8 mouse cellular contexts compared by ENCODE assay signal in the genomic region with DNA sequence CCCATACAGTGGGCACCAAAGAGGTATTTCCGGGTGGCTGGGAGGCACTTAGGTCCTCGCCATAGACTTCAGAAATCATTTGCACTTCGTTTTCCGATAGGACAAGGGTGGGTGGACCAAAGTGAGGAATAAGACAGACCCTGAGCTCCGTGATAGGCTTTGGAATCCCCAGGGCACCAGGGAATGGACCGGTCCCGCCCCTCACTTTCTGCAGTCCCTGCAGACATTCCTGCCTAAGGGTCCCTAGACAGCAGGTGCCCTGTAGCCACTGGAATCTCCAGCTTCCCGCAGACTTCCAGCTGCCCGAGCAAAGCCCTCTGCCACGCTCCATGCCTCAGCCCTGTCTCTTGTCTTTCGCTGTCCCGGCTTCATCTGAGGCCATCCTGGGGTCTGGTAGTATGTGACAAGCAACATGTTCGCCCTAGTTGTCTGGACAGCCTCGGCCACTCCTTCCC.
DNase-seq lines count a peak whose midpoint lies in the region; ATAC-seq and TF ChIP-seq lines count a peak whose summit lies in the region.

No protein-coding gene starts in this region.

- WGBS in lung, postnatal 0 days = 11% methylated on average over 14 of the region's 14 CpGs
- 8% methylated on average over 14 of the region's 14 CpGs for WGBS in forebrain, embryonic 11.5 days
- WGBS in limb, embryonic 13.5 days = 14% methylated on average over 14 of the region's 14 CpGs
- 3% methylated on average over 14 of the region's 14 CpGs for WGBS in small intestine, adult 2 months

- TF ChIP-seq POLR2A in small intestine, adult 2 months (IDR thresholded peaks at IDR 0.05; ENCODE audit: low read depth, low read length) = no peak

- no peaks in the 10 kb centered on the region for H3K27me3 ChIP-seq in lung, postnatal 0 days (replicated peaks; ENCODE audit: insufficient read depth, low read length)
- H3K27me3 ChIP-seq in forebrain, embryonic 11.5 days (ENCODE audit: control insufficient read depth, insufficient read depth, low read length) = no peaks in the 10 kb centered on the region
- H3K27me3 ChIP-seq in limb, embryonic 13.5 days = no peaks in the 10 kb centered on the region
- H3K27me3 ChIP-seq in small intestine, adult 2 months (ENCODE audit: control insufficient read depth, insufficient read depth, low read length) = no peaks in the 10 kb centered on the region

- H3K4me1 ChIP-seq in lung, postnatal 0 days (ENCODE audit: insufficient read depth, low read depth, low read length) = peaks cover 4% of the 10 kb centered on the region; the same call in 1 of the 2 replicates
- H3K4me1 ChIP-seq in forebrain, embryonic 11.5 days (replicated peaks; ENCODE audit: control insufficient read depth, insufficient read depth, low read length) = no peaks in the 10 kb centered on the region; the same call in 1 of the 2 replicates
- peaks cover 10% of the 10 kb centered on the region; the same call in 1 of the 2 replicates for H3K4me1 ChIP-seq in limb, embryonic 13.5 days
- peaks cover 10% of the 10 kb centered on the region; the same call in 1 of the 2 replicates for H3K4me1 ChIP-seq in small intestine, adult 2 months (ENCODE audit: control insufficient read depth, insufficient read depth, insufficient read length, low read length)

- DNase-seq in lung, postnatal 0 days (ENCODE audit: low spot score) = peak; percentile 14
- no peak for DNase-seq in lung, adult 18-20 months
- DNase-seq in forebrain, embryonic 11.5 days (ENCODE audit: low spot score) = peak; percentile 75
- DNase-seq in gastrocnemius, adult 8-10 months (ENCODE audit: low spot score in 2 of 2) = no peak
- DNase-seq in spleen, postnatal 4 days (ENCODE audit: low spot score in 2 of 2) = no peak
- DNase-seq in adrenal gland, postnatal 14 days = no peak

- H3K9ac ChIP-seq in lung, postnatal 0 days (replicated peaks; ENCODE audit: low read depth) = no peak overlapping the region
- no peak overlapping the region for H3K9ac ChIP-seq in forebrain, embryonic 11.5 days (ENCODE audit: low read length)
- 0 out of 2 replicates have a peak overlapping the region, but pooled peaks have one; percentile 8 for H3K9ac ChIP-seq in limb, embryonic 13.5 days

- no peak overlapping the region for H3K27ac ChIP-seq in lung, postnatal 0 days (ENCODE audit: low read length)
- no peak overlapping the region for H3K27ac ChIP-seq in forebrain, embryonic 11.5 days (ENCODE audit: low read depth, low read length)
- no peak overlapping the region for H3K27ac ChIP-seq in limb, embryonic 13.5 days
- no peak overlapping the region for H3K27ac ChIP-seq in small intestine, adult 2 months (ENCODE audit: insufficient read depth, low read depth, low read length)

- ATAC-seq in lung, postnatal 0 days = no peak
- peak; percentile 64 for ATAC-seq in forebrain, embryonic 11.5 days (replicated peaks; ENCODE audit: low FRiP score)
- ATAC-seq in limb, embryonic 13.5 days (ENCODE audit: low FRiP score, low read depth) = peak; percentile 35; the same call in 1 of the 2 replicates

- H3K4me2 ChIP-seq in lung, postnatal 0 days (replicated peaks; ENCODE audit: low read depth, low read length) = peak overlapping the region; percentile 56
- H3K4me2 ChIP-seq in forebrain, embryonic 11.5 days (ENCODE audit: low read depth, low read length, severe bottlenecking) = peak overlapping the region; percentile 47
- peak overlapping the region; percentile 60 for H3K4me2 ChIP-seq in limb, embryonic 13.5 days (replicated peaks)

- peak overlapping the region; percentile 12; the same call in 1 of the 2 replicates for H3K4me3 ChIP-seq in lung, postnatal 0 days (ENCODE audit: low read depth, low read length)
- peak overlapping the region; percentile 14; the same call in 1 of the 2 replicates for H3K4me3 ChIP-seq in forebrain, embryonic 11.5 days (ENCODE audit: low read depth, low read length)
- H3K4me3 ChIP-seq in limb, embryonic 13.5 days = peak overlapping the region; percentile 23
- H3K4me3 ChIP-seq in small intestine, adult 2 months (ENCODE audit: low read depth, low read length) = peak overlapping the region; percentile 49

- H3K36me3 ChIP-seq in lung, postnatal 0 days (ENCODE audit: insufficient read depth, low read length) = peaks cover 4% of the 10 kb centered on the region; the same call in 1 of the 2 replicates
- H3K36me3 ChIP-seq in forebrain, embryonic 11.5 days (ENCODE audit: control insufficient read depth, insufficient read depth, low read length) = no peaks in the 10 kb centered on the region
- H3K36me3 ChIP-seq in limb, embryonic 13.5 days = peaks cover 5% of the 10 kb centered on the region; the same call in 1 of the 2 replicates
- no peaks in the 10 kb centered on the region for H3K36me3 ChIP-seq in small intestine, adult 2 months (ENCODE audit: control insufficient read depth, insufficient read depth, low read length)

- no peaks in the 10 kb centered on the region for H3K9me3 ChIP-seq in lung, postnatal 0 days (ENCODE audit: low read length)
- H3K9me3 ChIP-seq in forebrain, embryonic 11.5 days (ENCODE audit: control insufficient read depth, low read length) = no peaks in the 10 kb centered on the region; the same call in 1 of the 2 replicates
- H3K9me3 ChIP-seq in limb, embryonic 13.5 days = peaks cover 9% of the 10 kb centered on the region; the same call in 1 of the 2 replicates

- TF ChIP-seq EP300 in lung, postnatal 0 days (IDR thresholded peaks at IDR 0.05) = no peak

- no peak for TF ChIP-seq CTCF in lung, postnatal 0 days (IDR thresholded peaks at IDR 0.05)
- TF ChIP-seq CTCF in small intestine, adult 2 months (IDR thresholded peaks at IDR 0.05; ENCODE audit: extremely low read depth, insufficient read length, insufficient replicate concordance, low read depth, low read length) = no peak

Comparison
In these comparisons a context has a peak if more than half of its experiments do, and no peak if none do; other contexts are left out.
1. DNase-seq: peak in lung, postnatal 0 days (single experiment) and forebrain, embryonic 11.5 days (single experiment); none in lung, adult 18-20 months (0 of 2), gastrocnemius, adult 8-10 months (0 of 2), spleen, postnatal 4 days (0 of 2) and adrenal gland, postnatal 14 days (single experiment).
2. Peak in every context shown above with its lines, with median percentiles within 50 percentile points of each other: H3K4me2 ChIP-seq and H3K4me3 ChIP-seq.